ENCODE assay signal across 25 mouse cellular contexts in the genomic region with DNA sequence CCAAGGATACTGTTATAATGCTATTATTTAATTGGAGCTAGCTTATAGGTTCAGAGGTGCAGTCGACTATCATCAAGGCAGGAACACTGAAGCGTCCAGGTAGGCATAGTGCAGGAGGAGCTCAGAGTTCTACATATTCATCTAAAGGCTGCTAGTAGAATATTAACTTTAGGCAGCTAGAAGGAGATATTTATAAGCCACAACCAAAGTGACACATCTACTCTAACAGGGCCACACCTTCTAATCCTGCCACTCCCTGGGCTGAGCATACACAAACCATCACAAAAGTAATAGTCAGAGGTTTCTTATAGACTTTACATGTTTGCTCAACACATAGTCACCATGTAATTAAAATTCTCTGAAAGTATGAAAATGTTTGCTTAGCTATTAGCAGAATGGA.
"Had no signal": no experiment of that assay in that cellular context is flagged by ENCODE, and none has a peak within 500 bp of the region (broad histone marks: within the 10 kb centered on the region; RNA-seq: fewer than 3 reads in every experiment).

No protein-coding gene starts in this region.

- H3K9ac ChIP-seq: forebrain, postnatal 0 days; heart, embryonic 13.5 days; heart, embryonic 15.5 days; hindbrain, embryonic 13.5 days; hindbrain, embryonic 15.5 days; kidney, embryonic 15.5 days; limb, embryonic 12.5 days had no signal

- H3K36me3 ChIP-seq: heart, embryonic 13.5 days; heart, embryonic 15.5 days; hindbrain, embryonic 13.5 days; hindbrain, embryonic 15.5 days; kidney, embryonic 15.5 days; limb, embryonic 10.5 days; limb, embryonic 12.5 days had no signal

- H3K4me3 ChIP-seq: heart, adult 2 months; heart, embryonic 13.5 days; heart, embryonic 15.5 days; hindbrain, embryonic 13.5 days; hindbrain, embryonic 15.5 days; kidney, embryonic 15.5 days; layer of hippocampus, adult 2 months; left cerebral cortex, adult 2 months; limb, embryonic 10.5 days; limb, embryonic 12.5 days had no signal

- ATAC-seq: forebrain, postnatal 0 days; hindbrain, postnatal 0 days had no signal

- H3K9me3 ChIP-seq: heart, embryonic 13.5 days; heart, embryonic 15.5 days; hindbrain, embryonic 13.5 days; hindbrain, embryonic 15.5 days; kidney, embryonic 15.5 days; limb, embryonic 10.5 days; limb, embryonic 12.5 days had no signal

- H3K4me2 ChIP-seq: heart, embryonic 11.5 days; heart, embryonic 13.5 days; heart, embryonic 15.5 days; hindbrain, embryonic 13.5 days; hindbrain, embryonic 15.5 days; kidney, embryonic 15.5 days; limb, embryonic 12.5 days had no signal

- H3K4me1 ChIP-seq: heart, embryonic 13.5 days; heart, embryonic 15.5 days; hindbrain, embryonic 13.5 days; hindbrain, embryonic 15.5 days; kidney, embryonic 15.5 days; limb, embryonic 10.5 days; limb, embryonic 12.5 days had no signal

- DNase-seq: forebrain, postnatal 0 days; gastrocnemius, postnatal 14 days; gastrocnemius, postnatal 36 days; heart, adult 11 months; heart, adult 2 months; heart, postnatal 14 days; heart, postnatal 36 days; kidney, adult 11 months; kidney, adult 2 months; kidney, adult 9 months; kidney, postnatal 14 days; kidney, postnatal 36 days; liver had no signal

- H3K27ac ChIP-seq: heart, adult 2 months; heart, embryonic 13.5 days; heart, embryonic 15.5 days; hindbrain, embryonic 13.5 days; hindbrain, embryonic 15.5 days; hindbrain, postnatal 0 days; kidney, embryonic 15.5 days; kidney, postnatal 0 days; layer of hippocampus, adult 2 months; left cerebral cortex, adult 2 months; limb, embryonic 10.5 days; limb, embryonic 12.5 days had no signal

- H3K27me3 ChIP-seq: heart, embryonic 13.5 days; heart, embryonic 15.5 days; hindbrain, embryonic 13.5 days; hindbrain, embryonic 15.5 days; kidney, embryonic 15.5 days; limb, embryonic 12.5 days had no signal
